Mouse (Mus musculus) kidney, embryonic 14.5 days (tissue): ENCODE results near the gene Gm49355. TPM values are rescaled to one million over a fixed set of nuclear protein-coding genes. Genes with fewer than 3 reads are reported as not detected.
A peak's percentile ranks its signal among the peaks of the same experiment; 100 is the strongest.

Source experiments
- ATAC-seq: fragments of 200-750 bp; cut with Nextera tagmentation; 2 replicates; pipeline ENCODE4 v1.8.0; 2017; ENCODE audit warnings: moderate number of reproducible peaks, mild to moderate bottlenecking, moderate TSS enrichment, moderate library complexity; ENCODE audit not compliant: low FRiP score, low TSS enrichment
- H3K27ac ChIP-seq: fragments of 300-500 bp; sonication (generic); 2 replicates; pipeline ENCODE4 v1.5.1; 2014; ENCODE audit warnings: low read depth, mild to moderate bottlenecking, low read length, moderate library complexity, mixed read lengths
- H3K27me3 ChIP-seq: fragments of 300-500 bp; sonication (generic); 2 replicates; pipeline ENCODE4 v1.6.1; 2014; ENCODE audit warnings: mild to moderate bottlenecking, low read length; ENCODE audit not compliant: control insufficient read depth, insufficient read depth
- H3K36me3 ChIP-seq: fragments of 300-500 bp; sonication (generic); 2 replicates; pipeline ENCODE4 v1.6.1; 2014; ENCODE audit warnings: low read length, mixed read lengths; ENCODE audit not compliant: control insufficient read depth, insufficient read depth
- H3K4me1 ChIP-seq: fragments of 300-500 bp; sonication (generic); 2 replicates; pipeline ENCODE4 v1.6.1; 2014; ENCODE audit warnings: low read length, mixed read lengths; ENCODE audit not compliant: control insufficient read depth, insufficient read depth
- H3K4me2 ChIP-seq: fragments of 300-500 bp; sonication (generic); replicated peaks from 2 replicates; pipeline ENCODE4 v1.6.1; 2014; ENCODE audit warnings: low read depth, mild to moderate bottlenecking, low read length
- H3K4me3 ChIP-seq: fragments of 300-500 bp; sonication (generic); 2 replicates; pipeline ENCODE4 v1.5.1; 2014; ENCODE audit warnings: mild to moderate bottlenecking, low read length
- H3K9ac ChIP-seq: fragments of 300-500 bp; sonication (generic); 2 replicates; pipeline ENCODE4 v1.6.1; 2014; ENCODE audit warnings: low read depth, mild to moderate bottlenecking, low read length, moderate library complexity
- H3K9me3 ChIP-seq: fragments of 300-500 bp; sonication (generic); 2 replicates; pipeline ENCODE4 v1.6.1; 2016; ENCODE audit warnings: low read length; ENCODE audit not compliant: control insufficient read depth
- WGBS: fragments of 180-500 bp; shearing (Covaris S2); extraction: QIAGEN DNeasy Blood & Tissue Kit; methylation state at CpG from one replicate; pipeline ENCODE4 v1.1.7; 2014; 5-methylcytosine and 5-hydroxymethylcytosine counted together
- polyA plus RNA-seq: library from polyadenylated mRNA; unstranded; fragments of >200 nt; fragmentation: Nextera tagmentation; extraction: Ambion mirVana; gene quantifications from 2 replicates; pipeline ENCODE4 v1.2.1, GENCODE M21; 2014

Gene Gm49355
- polyA plus RNA-seq, 1 experiment from 2014 or later, result not detected

DNA sequence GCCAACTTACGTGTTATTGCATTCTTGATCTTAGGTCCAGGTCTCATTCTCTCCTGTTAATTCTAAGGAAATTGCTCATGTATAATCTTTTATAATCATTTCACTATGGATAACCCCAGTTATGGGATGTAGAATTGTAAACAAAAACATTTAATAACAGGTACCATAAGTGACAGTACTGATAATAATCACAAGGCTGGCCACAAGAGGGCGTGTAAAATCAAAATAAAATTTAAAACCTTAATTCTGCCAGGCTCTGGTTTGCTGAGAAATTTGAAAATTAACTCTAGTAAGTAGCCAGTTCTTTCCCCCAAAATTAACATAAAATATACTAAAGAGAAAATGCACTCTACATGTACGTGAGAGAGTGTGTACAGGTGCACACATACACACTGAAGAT is 16.9 kb downstream of the Gm49355 start:
- Histone ChIP-seq H3K27me3 (no peaks in the 10 kb centered on the region), H3K4me1 (no peaks in the 10 kb centered on the region), H3K9ac (no peak overlapping the region), H3K9me3 (no peaks in the 10 kb centered on the region), H3K27ac (no peak overlapping the region), H3K4me2 (no peak overlapping the region), H3K36me3 (0 out of 2 replicates have a peak, but pooled peaks cover 9% of the 10 kb centered on the region), H3K4me3 (no peak overlapping the region)
- ATAC-seq, result no peak
- WGBS, result 67% methylated on average over 3 of the region's 3 CpGs

- H3K4me3 ChIP-seq, result no peak overlapping the region
- H3K9me3 ChIP-seq, result no peaks in the 10 kb centered on the region
- no peak for ATAC-seq
- H3K27ac ChIP-seq, result no peak overlapping the region
- H3K36me3 ChIP-seq, result 0 out of 2 replicates have a peak, but pooled peaks cover 5% of the 10 kb centered on the region
- no peak overlapping the region for H3K9ac ChIP-seq
- H3K27me3 ChIP-seq, result no peaks in the 10 kb centered on the region
- H3K4me1 ChIP-seq, result no peaks in the 10 kb centered on the region
- 67% methylated on average over 2 of the region's 2 CpGs for WGBS
- no peak overlapping the region for H3K4me2 ChIP-seq
Measured at GRCm38 (mm10) chr14:12303106-12303505, 19.3 kb downstream of the Gm49355 start.

DNA sequence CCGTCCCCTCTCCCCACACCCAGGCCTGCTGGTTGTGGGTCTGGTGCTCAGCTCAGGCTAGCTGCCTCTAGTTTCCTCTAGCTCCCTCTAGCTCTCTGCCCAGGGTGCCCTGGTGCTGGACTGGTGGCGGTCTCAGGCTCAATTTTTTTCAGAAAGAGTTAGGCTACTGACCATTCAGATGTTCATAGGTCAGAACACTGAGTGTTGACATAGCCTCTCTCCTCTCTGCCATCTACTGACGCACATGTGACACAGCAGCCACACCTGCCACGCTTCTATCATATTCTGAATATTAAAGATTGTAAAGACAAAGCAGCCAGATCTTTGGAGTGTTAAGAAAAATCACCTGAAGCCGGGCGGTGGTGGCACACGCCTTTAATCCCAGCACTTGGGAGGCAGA is 49.8 kb downstream of the Gm49355 start:
- H3K9me3 ChIP-seq, result no peaks in the 10 kb centered on the region
- no peaks in the 10 kb centered on the region for H3K36me3 ChIP-seq
- 90% methylated on average over 7 of the region's 7 CpGs for WGBS
- H3K9ac ChIP-seq, result no peak overlapping the region
- peaks cover 38% of the 10 kb centered on the region for H3K27me3 ChIP-seq
- no peak for ATAC-seq
- no peaks in the 10 kb centered on the region for H3K4me1 ChIP-seq
- no peak overlapping the region for H3K27ac ChIP-seq
- no peak overlapping the region for H3K4me2 ChIP-seq
- H3K4me3 ChIP-seq, result no peak overlapping the region

DNA sequence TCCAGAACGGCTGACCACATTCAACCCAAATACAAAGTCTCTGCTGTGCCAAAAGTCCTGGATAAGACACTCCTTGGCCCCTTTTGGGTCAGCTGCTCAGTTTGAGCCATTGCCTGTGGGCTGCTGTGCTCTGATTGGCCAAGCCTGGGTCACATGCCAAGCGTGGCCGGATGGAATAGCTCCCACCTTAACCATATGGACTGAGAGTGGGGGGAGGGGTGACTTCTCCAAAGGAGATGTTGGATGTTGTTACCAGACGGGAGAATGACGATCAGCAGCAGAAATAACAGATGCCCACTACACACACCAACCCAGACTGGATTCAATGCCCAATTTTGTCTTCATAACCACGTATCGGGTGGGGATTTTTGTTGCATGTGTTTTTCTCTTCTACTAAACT is 51.1 kb downstream of the Gm49355 start:
- WGBS, result 37% methylated on average over 7 of the region's 7 CpGs
- Histone ChIP-seq H3K4me2 (no peak overlapping the region), H3K27me3 (peaks cover 49% of the 10 kb centered on the region), H3K9ac (no peak overlapping the region), H3K36me3 (no peaks in the 10 kb centered on the region), H3K9me3 (no peaks in the 10 kb centered on the region), H3K4me3 (no peak overlapping the region), H3K4me1 (no peaks in the 10 kb centered on the region), H3K27ac (no peak overlapping the region)
- ATAC-seq, result no peak

GRCm38 (mm10) chr14:12337421-12337997 is 53.7 kb downstream of the Gm49355 start:
- WGBS, result 9% methylated on average over 8 of the region's 8 CpGs
- no peak overlapping the region for H3K4me3 ChIP-seq
- H3K27me3 ChIP-seq, result peaks cover 73% of the 10 kb centered on the region
- H3K9me3 ChIP-seq, result no peaks in the 10 kb centered on the region
- H3K9ac ChIP-seq, result no peak overlapping the region
- H3K27ac ChIP-seq, result no peak overlapping the region
- H3K36me3 ChIP-seq, result no peaks in the 10 kb centered on the region
- ATAC-seq, result no peak
- H3K4me2 ChIP-seq, result no peak overlapping the region
- no peaks in the 10 kb centered on the region; the same call in 1 of the 2 replicates for H3K4me1 ChIP-seq

- Histone ChIP-seq H3K9ac (no peak overlapping the region), H3K4me1 (no peaks in the 10 kb centered on the region; the same call in 1 of the 2 replicates), H3K27ac (no peak overlapping the region), H3K9me3 (no peaks in the 10 kb centered on the region), H3K4me3 (no peak overlapping the region), H3K4me2 (no peak overlapping the region), H3K36me3 (no peaks in the 10 kb centered on the region), H3K27me3 (peaks cover 79% of the 10 kb centered on the region)
- ATAC-seq, result no peak
- under 1% methylated on average over 16 of the region's 16 CpGs for WGBS
Measured at GRCm38 (mm10) chr14:12337998-12338809, 54.4 kb downstream of the Gm49355 start.

GRCm38 (mm10) chr14:12338811-12339565 is 55.2 kb downstream of the Gm49355 start:
- no peaks in the 10 kb centered on the region for H3K36me3 ChIP-seq
- no peaks in the 10 kb centered on the region; the same call in 1 of the 2 replicates for H3K4me1 ChIP-seq
- no peak for ATAC-seq
- H3K9ac ChIP-seq, result no peak overlapping the region
- H3K4me3 ChIP-seq, result no peak overlapping the region
- H3K27me3 ChIP-seq, result peaks cover 87% of the 10 kb centered on the region
- H3K9me3 ChIP-seq, result no peaks in the 10 kb centered on the region
- WGBS, result under 1% methylated on average over 10 of the region's 10 CpGs
- H3K27ac ChIP-seq, result no peak overlapping the region
- H3K4me2 ChIP-seq, result no peak overlapping the region

- H3K9ac ChIP-seq, result no peak overlapping the region
- no peak for ATAC-seq
- H3K27ac ChIP-seq, result no peak overlapping the region
- H3K4me3 ChIP-seq, result 0 out of 2 replicates have a peak overlapping the region, but pooled peaks have one; percentile 2
- H3K9me3 ChIP-seq, result no peaks in the 10 kb centered on the region
- H3K4me1 ChIP-seq, result peaks cover 10% of the 10 kb centered on the region
- no peaks in the 10 kb centered on the region for H3K36me3 ChIP-seq
- peaks cover 94% of the 10 kb centered on the region for H3K27me3 ChIP-seq
- no peak overlapping the region for H3K4me2 ChIP-seq
- under 1% methylated on average over 19 of the region's 19 CpGs for WGBS
Measured at GRCm38 (mm10) chr14:12340238-12341074, 56.7 kb downstream of the Gm49355 start.
